In genomic region chr19:50514309-50514830, GRCm38 (mm10) we compare ENCODE assay signal across 19 mouse cellular contexts.
DNase-seq lines count a peak whose midpoint lies in the region; ATAC-seq and TF ChIP-seq lines count a peak whose summit lies in the region.
"Had no signal": no experiment of that assay in that cellular context is flagged by ENCODE, and none has a peak within 500 bp of the region (broad histone marks: within the 10 kb centered on the region; RNA-seq: fewer than 3 reads in every experiment).

No protein-coding gene starts in this region.

- H3K36me3 ChIP-seq in hindbrain, embryonic 15.5 days: no peaks in the 10 kb centered on the region
- no peaks in the 10 kb centered on the region for H3K36me3 ChIP-seq in hindbrain, embryonic 11.5 days (ENCODE audit: control insufficient read depth, insufficient read depth, low read length)
- no peaks in the 10 kb centered on the region for H3K36me3 ChIP-seq in neural tube, embryonic 14.5 days (ENCODE audit: control insufficient read depth, insufficient read depth, low read length)
- no peaks in the 10 kb centered on the region for H3K36me3 ChIP-seq in hindbrain, embryonic 16.5 days (ENCODE audit: control insufficient read depth, insufficient read depth, low read length)
- H3K36me3 ChIP-seq: heart, embryonic 13.5 days; intestine, embryonic 15.5 days had no signal

- H3K27ac ChIP-seq in hindbrain, embryonic 15.5 days (replicated peaks): no peak overlapping the region
- no peak overlapping the region for H3K27ac ChIP-seq in hindbrain, embryonic 11.5 days (ENCODE audit: low read depth, low read length)
- H3K27ac ChIP-seq in neural tube, embryonic 14.5 days (ENCODE audit: low read depth, low read length): no peak overlapping the region
- H3K27ac ChIP-seq in hindbrain, embryonic 16.5 days (ENCODE audit: low read depth, low read length): no peak overlapping the region
- H3K27ac ChIP-seq: heart, embryonic 13.5 days; intestine, embryonic 15.5 days had no signal

- peaks cover 20% of the 10 kb centered on the region for H3K4me1 ChIP-seq in hindbrain, embryonic 15.5 days (replicated peaks)
- no peaks in the 10 kb centered on the region for H3K4me1 ChIP-seq in hindbrain, embryonic 11.5 days (replicated peaks; ENCODE audit: control insufficient read depth, insufficient read depth, low read length)
- peaks cover 15% of the 10 kb centered on the region for H3K4me1 ChIP-seq in neural tube, embryonic 14.5 days (ENCODE audit: control insufficient read depth, insufficient read depth, low read length)
- H3K4me1 ChIP-seq in hindbrain, embryonic 16.5 days (ENCODE audit: control insufficient read depth, insufficient read depth, low read depth, low read length): peaks cover 11% of the 10 kb centered on the region
- H3K4me1 ChIP-seq in lung, adult 2 months (ENCODE audit: control insufficient read depth, insufficient read depth, low read length): no peaks in the 10 kb centered on the region
- H3K4me1 ChIP-seq: heart, embryonic 13.5 days; intestine, embryonic 15.5 days; megakaryocyte, embryonic 14.5 days had no signal

- peak overlapping the region; percentile 33 for H3K4me2 ChIP-seq in hindbrain, embryonic 15.5 days
- H3K4me2 ChIP-seq in hindbrain, embryonic 11.5 days (replicated peaks; ENCODE audit: low read depth, low read length): no peak overlapping the region
- peak overlapping the region; percentile 35; the same call in 1 of the 2 replicates for H3K4me2 ChIP-seq in neural tube, embryonic 14.5 days (ENCODE audit: low read depth, low read length)
- H3K4me2 ChIP-seq in hindbrain, embryonic 16.5 days (ENCODE audit: low read length): 0 out of 2 replicates have a peak overlapping the region, but pooled peaks have one; percentile 8
- H3K4me2 ChIP-seq: heart, embryonic 13.5 days; intestine, embryonic 15.5 days; liver, embryonic 11.5 days had no signal

- DNase-seq in hindbrain, embryonic 11.5 days (ENCODE audit: low spot score): no peak
- DNase-seq in neural tube, embryonic 10.5 days (ENCODE audit: extremely low spot score, low spot score): no peak
- DNase-seq in right cerebral cortex, adult 18-20 months: no peak
- no peak for DNase-seq in lung, adult 2 months
- DNase-seq: adrenal gland, adult 2 months; cerebellum, adult 9-11 months; gastrocnemius, postnatal 14 days; heart, adult 18-20 months; heart, postnatal 36 days; lung, adult 18-20 months; right cerebral cortex, postnatal 4 days; thymus, adult 2 months had no signal

- WGBS in hindbrain, embryonic 15.5 days: 52% methylated on average over 8 of the region's 8 CpGs
- 79% methylated on average over 8 of the region's 8 CpGs for whole genome bisulfite sequencing in hindbrain, embryonic 11.5 days
- 43% methylated on average over 8 of the region's 8 CpGs for WGBS in neural tube, embryonic 14.5 days
- WGBS in hindbrain, embryonic 16.5 days: 50% methylated on average over 8 of the region's 8 CpGs
- 61% methylated on average over 8 of the region's 8 CpGs for WGBS in lung, adult 2 months

- H3K4me3 ChIP-seq in hindbrain, embryonic 15.5 days: no peak overlapping the region
- H3K4me3 ChIP-seq in hindbrain, embryonic 11.5 days (ENCODE audit: low read depth, low read length): no peak overlapping the region
- H3K4me3 ChIP-seq in neural tube, embryonic 14.5 days (ENCODE audit: low read depth, low read length): no peak overlapping the region
- H3K4me3 ChIP-seq in hindbrain, embryonic 16.5 days (ENCODE audit: low read length): no peak overlapping the region
- H3K4me3 ChIP-seq in lung, adult 2 months (replicated peaks; ENCODE audit: extremely low read depth, low read depth, low read length): no peak overlapping the region
- H3K4me3 ChIP-seq: heart, embryonic 13.5 days; intestine, embryonic 15.5 days; megakaryocyte, embryonic 14.5 days had no signal

- TF ChIP-seq CTCF in lung, adult 2 months (IDR thresholded peaks at IDR 0.05; ENCODE audit: insufficient read depth, low read length): no peak

- no peaks in the 10 kb centered on the region for H3K9me3 ChIP-seq in hindbrain, embryonic 15.5 days
- no peaks in the 10 kb centered on the region for H3K9me3 ChIP-seq in hindbrain, embryonic 11.5 days (ENCODE audit: control insufficient read depth, low read length)
- H3K9me3 ChIP-seq in neural tube, embryonic 14.5 days (ENCODE audit: control insufficient read depth, low read length): no peaks in the 10 kb centered on the region
- H3K9me3 ChIP-seq in hindbrain, embryonic 16.5 days (ENCODE audit: control insufficient read depth, low read length): no peaks in the 10 kb centered on the region
- H3K9me3 ChIP-seq: heart, embryonic 13.5 days; intestine, embryonic 15.5 days; megakaryocyte, embryonic 14.5 days had no signal

- ATAC-seq in hindbrain, embryonic 15.5 days (ENCODE audit: low FRiP score, low read depth): no peak
- ATAC-seq in hindbrain, embryonic 11.5 days (ENCODE audit: low FRiP score): no peak
- no peak for ATAC-seq in neural tube, embryonic 14.5 days (ENCODE audit: low read depth)
- ATAC-seq in hindbrain, embryonic 16.5 days: no peak
- ATAC-seq: intestine, embryonic 15.5 days had no signal

- no peak overlapping the region for H3K9ac ChIP-seq in hindbrain, embryonic 15.5 days
- no peak overlapping the region for H3K9ac ChIP-seq in hindbrain, embryonic 11.5 days (ENCODE audit: low read depth, low read length)
- H3K9ac ChIP-seq in neural tube, embryonic 14.5 days (replicated peaks; ENCODE audit: low read depth, low read length): no peak overlapping the region
- H3K9ac ChIP-seq in hindbrain, embryonic 16.5 days (ENCODE audit: low read depth, low read length): no peak overlapping the region
- H3K9ac ChIP-seq: heart, embryonic 13.5 days; intestine, embryonic 15.5 days had no signal

- no peak for TF ChIP-seq POLR2A in lung, adult 2 months (IDR thresholded peaks at IDR 0.05; ENCODE audit: borderline replicate concordance, extremely low read depth, low read depth, low read length)

- H3K27me3 ChIP-seq in hindbrain, embryonic 15.5 days: no peaks in the 10 kb centered on the region
- H3K27me3 ChIP-seq in hindbrain, embryonic 11.5 days (ENCODE audit: control insufficient read depth, insufficient read depth, low read length): no peaks in the 10 kb centered on the region
- no peaks in the 10 kb centered on the region for H3K27me3 ChIP-seq in neural tube, embryonic 14.5 days (ENCODE audit: control insufficient read depth, insufficient read depth, low read length)
- H3K27me3 ChIP-seq in hindbrain, embryonic 16.5 days (replicated peaks; ENCODE audit: control insufficient read depth, insufficient read depth, low read length): no peaks in the 10 kb centered on the region
- H3K27me3 ChIP-seq: heart, embryonic 13.5 days; intestine, embryonic 15.5 days; megakaryocyte, embryonic 14.5 days had no signal
